Mouse (Mus musculus) ovary, adult 10 weeks (tissue): ENCODE measurements around the gene Ppm1k. TPM values are rescaled to one million over a fixed set of nuclear protein-coding genes. Genes with fewer than 3 reads are reported as not detected.

Source experiments
- polyA plus RNA-seq: library from polyadenylated mRNA; stranded (reverse); fragments of 350-450 nt; fragmentation: Illumina TruSeq; extraction: RNeasy Lipid Tissue Mini Kit (QIAGEN cat#74804); gene quantifications from one replicate; pipeline ENCODE4 v1.2.3, GENCODE M21; 2014

Gene Ppm1k
- polyA plus RNA-seq, result 68.2 TPM

GRCm38 (mm10) chr6:57535386-57535936, at the start of gene Ppm1k:
Ppm1k (minus strand) TSS chr6:57535468.

GRCm38 (mm10) chr6:57580881-57581548, 45.7 kb upstream of the Ppm1k start, which contains the start of gene Herc6:
Herc6 (plus strand) TSS chr6:57581000.

Other genes with a start within 250 kb of the Ppm1k start
- gene Vmn1r16, start 206.0 kb downstream of the Ppm1k start, polyA plus RNA-seq, result not detected
- gene Vmn1r17, start 171.7 kb downstream of the Ppm1k start, polyA plus RNA-seq, result not detected
- gene Vmn1r18, start 139.7 kb downstream of the Ppm1k start, polyA plus RNA-seq, result not detected
- gene Vmn1r19, start 131.7 kb downstream of the Ppm1k start, polyA plus RNA-seq, result not detected
- gene Vmn1r20, start 106.5 kb downstream of the Ppm1k start, polyA plus RNA-seq, result not detected
- 25.1 TPM for gene Herc6, start 45.5 kb upstream of the Ppm1k start, polyA plus RNA-seq
- gene Pyurf, start 156.6 kb upstream of the Ppm1k start, polyA plus RNA-seq, result 20.3 TPM
- 46.1 TPM for gene Lancl2, start 167.1 kb upstream of the Ppm1k start, polyA plus RNA-seq